Mouse (Mus musculus): ENCODE measurements around the gene Ppp1r14b. TPM values are rescaled to one million over a fixed set of nuclear protein-coding genes. Genes with fewer than 3 reads are reported as not detected.

Gene Ppp1r14b
- polyA plus RNA-seq, 1 experiment from 2014 or later = 224 TPM

DNA sequence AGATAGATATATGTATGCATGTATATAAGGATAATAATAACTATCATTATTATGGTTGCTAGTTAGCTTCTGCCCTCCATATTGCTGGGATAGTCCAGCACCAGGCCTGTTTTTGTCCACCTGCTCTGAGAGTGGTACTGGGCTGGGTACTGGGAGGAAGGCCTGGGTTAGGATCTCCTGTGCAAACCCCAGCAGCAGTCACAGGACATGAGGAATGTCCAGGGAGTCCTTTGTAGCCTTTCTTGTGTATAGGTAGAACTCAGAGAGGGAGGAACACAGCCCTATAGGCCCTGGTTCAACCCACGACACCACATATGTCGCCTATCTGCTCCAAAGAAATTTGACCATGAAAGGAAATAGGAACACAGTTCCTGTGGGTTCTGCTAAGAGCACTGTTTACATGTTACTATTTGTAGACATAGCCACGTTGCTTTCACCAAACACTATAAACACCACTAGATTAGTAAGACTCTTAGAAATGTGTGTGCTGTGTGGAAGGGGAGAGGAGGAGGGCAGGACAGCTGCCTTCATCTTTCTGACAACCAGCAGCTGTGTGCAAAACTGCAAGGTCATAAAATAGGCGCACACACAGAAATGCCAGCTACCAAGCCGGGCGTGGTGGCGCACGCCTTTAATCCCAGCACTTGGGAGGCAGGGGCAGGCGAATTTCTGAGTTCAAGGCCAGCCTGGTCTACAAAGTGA is 32.3 kb downstream of the Ppp1r14b start:
- Histone ChIP-seq H3K27ac (replicated peaks) (0 out of 2 replicates have a peak overlapping the region, but pooled peaks have one; percentile 17), H3K9ac (no peak overlapping the region), H3K36me3 (no peaks in the 10 kb centered on the region), H3K4me1 (no peaks in the 10 kb centered on the region), H3K4me2 (replicated peaks) (no peak overlapping the region), H3K9me3 (replicated peaks) (no peaks in the 10 kb centered on the region), H3K27me3 (no peaks in the 10 kb centered on the region), H3K4me3 (replicated peaks) (no peak overlapping the region)
- 79% methylated on average over 9 of the region's 9 CpGs for WGBS
- no peak; the same call in 1 of the 2 replicates for ATAC-seq (ENCODE audit: insufficient number of reproducible peaks, low FRiP score, low TSS enrichment, low read depth)

DNA sequence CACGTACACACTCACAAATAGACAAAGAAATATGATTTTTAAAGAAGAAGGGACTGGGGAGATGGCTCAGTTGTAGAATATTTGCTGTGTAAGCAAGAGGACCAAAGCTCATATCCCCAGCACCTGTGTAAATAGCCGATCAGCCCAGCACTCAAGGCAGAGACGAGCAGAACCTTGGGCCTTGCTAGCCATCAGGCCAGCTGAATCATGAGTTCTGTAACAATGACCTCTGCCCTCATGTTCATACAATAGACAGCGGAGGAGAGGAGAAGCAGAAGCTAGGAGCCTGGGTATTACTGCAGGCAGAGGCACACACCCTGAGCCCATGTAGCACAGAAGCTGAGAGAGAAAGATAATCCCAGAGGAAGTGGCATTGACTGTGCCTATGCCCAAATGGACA is 37.7 kb downstream of the Ppp1r14b start:
- no peak overlapping the region for H3K4me2 ChIP-seq (replicated peaks)
- 80% methylated on average over 4 of the region's 4 CpGs for WGBS
- no peaks in the 10 kb centered on the region for H3K36me3 ChIP-seq
- H3K4me1 ChIP-seq = no peaks in the 10 kb centered on the region
- no peak overlapping the region for H3K9ac ChIP-seq
- H3K27me3 ChIP-seq = no peaks in the 10 kb centered on the region
- no peaks in the 10 kb centered on the region for H3K9me3 ChIP-seq (replicated peaks)
- H3K27ac ChIP-seq (replicated peaks) = no peak overlapping the region
- ATAC-seq (ENCODE audit: insufficient number of reproducible peaks, low FRiP score, low TSS enrichment, low read depth) = no peak
- H3K4me3 ChIP-seq (replicated peaks) = no peak overlapping the region

DNA sequence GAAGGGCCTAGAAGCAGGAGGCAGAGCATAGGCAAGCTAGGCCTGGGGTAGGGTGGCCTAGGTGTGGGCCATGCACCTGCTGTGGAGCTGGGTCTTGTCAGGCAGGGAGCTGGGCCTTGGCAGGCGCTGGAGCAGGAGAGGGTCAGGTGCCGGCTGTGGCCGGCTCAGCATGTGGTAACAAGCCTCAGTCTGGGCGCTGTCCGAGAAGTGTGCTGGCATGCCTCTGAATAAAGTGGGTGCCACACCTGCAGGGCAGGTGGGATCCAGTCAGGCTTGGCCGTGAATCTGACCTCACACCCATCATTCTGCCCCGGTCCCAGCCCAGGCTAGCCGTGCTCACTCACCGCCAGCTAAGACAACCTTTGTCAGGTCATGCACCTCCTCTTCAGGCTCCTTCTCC is 39.2 kb downstream of the Ppp1r14b start:
- Histone ChIP-seq H3K9ac (no peak overlapping the region), H3K27ac (replicated peaks) (no peak overlapping the region), H3K4me2 (replicated peaks) (no peak overlapping the region), H3K4me1 (no peaks in the 10 kb centered on the region), H3K4me3 (replicated peaks) (no peak overlapping the region), H3K36me3 (peaks cover 7% of the 10 kb centered on the region; the same call in 1 of the 2 replicates), H3K9me3 (replicated peaks) (no peaks in the 10 kb centered on the region), H3K27me3 (no peaks in the 10 kb centered on the region)
- WGBS = 86% methylated on average over 9 of the region's 9 CpGs
- ATAC-seq (ENCODE audit: insufficient number of reproducible peaks, low FRiP score, low TSS enrichment, low read depth) = no peak

DNA sequence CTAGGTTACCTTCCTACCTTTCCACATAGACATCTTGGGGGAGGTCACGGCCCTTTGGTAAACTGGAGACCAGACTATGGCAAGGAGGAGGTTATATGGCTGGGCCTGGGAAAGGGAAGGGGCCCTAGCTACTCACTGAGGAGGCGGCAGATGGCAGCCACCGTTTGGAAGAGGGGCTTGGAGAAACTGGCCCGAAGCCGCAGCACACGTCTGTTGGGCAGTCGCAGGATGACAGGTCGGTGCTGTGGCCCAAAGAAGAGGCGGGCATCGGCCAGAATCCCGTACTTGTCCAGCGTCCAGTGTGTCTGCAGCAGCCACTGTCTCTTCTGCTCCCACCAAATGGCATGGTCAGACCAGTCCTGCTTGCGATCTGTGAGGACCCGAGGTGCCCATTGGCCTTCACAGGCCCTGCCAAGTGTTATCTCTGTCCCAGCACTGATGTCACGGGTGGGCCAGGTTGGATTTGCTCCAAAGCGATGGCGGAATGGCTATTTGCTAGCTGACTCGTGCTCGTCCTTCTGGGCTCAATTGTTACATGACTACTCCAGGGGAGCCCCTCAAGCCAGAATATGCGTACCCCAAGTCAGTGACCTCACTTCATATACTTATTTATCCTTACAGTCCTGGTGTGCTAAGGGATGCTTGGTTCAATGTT is 39.8 kb downstream of the Ppp1r14b start:
- no peak for ATAC-seq (ENCODE audit: insufficient number of reproducible peaks, low FRiP score, low TSS enrichment, low read depth)
- Histone ChIP-seq H3K9ac (no peak overlapping the region), H3K9me3 (replicated peaks) (no peaks in the 10 kb centered on the region), H3K4me3 (replicated peaks) (no peak overlapping the region), H3K27ac (replicated peaks) (no peak overlapping the region), H3K4me2 (replicated peaks) (no peak overlapping the region), H3K36me3 (peaks cover 13% of the 10 kb centered on the region), H3K27me3 (no peaks in the 10 kb centered on the region), H3K4me1 (no peaks in the 10 kb centered on the region)
- WGBS = 90% methylated on average over 20 of the region's 20 CpGs

DNA sequence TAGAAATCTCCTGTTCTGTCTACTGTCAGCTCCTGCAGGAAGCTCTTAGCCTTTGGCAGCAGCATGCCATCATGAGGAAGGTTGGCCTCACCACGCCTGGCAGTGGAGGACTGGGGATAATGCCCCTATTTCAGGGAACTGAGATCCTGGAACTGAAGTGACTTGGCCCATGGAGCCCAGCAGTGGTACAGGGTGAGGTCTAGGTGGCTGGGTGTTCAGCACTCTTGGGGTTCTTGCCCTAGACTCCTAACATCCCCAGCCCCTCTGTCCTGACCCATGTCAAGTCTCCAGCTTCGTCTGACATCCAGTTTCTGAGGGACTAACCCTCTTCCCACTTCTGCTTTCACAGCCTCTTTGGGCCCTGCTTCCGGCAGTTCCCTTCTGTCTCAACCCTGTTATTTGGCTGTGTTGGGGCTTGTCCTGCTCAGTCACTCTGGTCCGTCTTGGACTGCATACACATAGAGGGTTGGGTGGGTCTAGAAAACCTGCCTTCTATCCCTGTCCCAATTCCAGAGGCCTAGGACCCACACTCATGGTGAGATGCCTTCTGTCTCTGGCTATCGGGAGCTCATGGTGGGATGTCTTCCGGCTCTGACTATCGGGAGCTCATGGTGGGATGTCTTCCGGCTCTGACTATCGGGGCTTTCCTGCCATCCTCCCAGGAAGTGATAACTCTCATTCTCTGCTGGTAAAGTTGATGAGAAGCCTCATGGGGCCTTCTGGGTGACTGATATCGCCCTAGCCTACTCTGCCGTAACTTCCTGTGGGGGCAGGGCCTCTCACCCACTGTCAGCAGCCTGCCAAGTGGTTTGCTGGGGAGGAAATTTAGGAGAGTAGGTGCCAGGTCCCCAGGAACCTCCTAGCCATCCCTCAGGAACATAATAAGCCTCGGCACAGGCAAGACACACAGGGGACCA is 43.0 kb downstream of the Ppp1r14b start:
- Histone ChIP-seq H3K27me3 (no peaks in the 10 kb centered on the region), H3K9ac (no peak overlapping the region), H3K27ac (replicated peaks) (no peak overlapping the region), H3K9me3 (replicated peaks) (no peaks in the 10 kb centered on the region), H3K4me2 (replicated peaks) (no peak overlapping the region), H3K36me3 (peaks cover 44% of the 10 kb centered on the region), H3K4me1 (no peaks in the 10 kb centered on the region), H3K4me3 (replicated peaks) (no peak overlapping the region)
- no peak for ATAC-seq (ENCODE audit: insufficient number of reproducible peaks, low FRiP score, low TSS enrichment, low read depth)
- 78% methylated on average over 12 of the region's 12 CpGs for WGBS

DNA sequence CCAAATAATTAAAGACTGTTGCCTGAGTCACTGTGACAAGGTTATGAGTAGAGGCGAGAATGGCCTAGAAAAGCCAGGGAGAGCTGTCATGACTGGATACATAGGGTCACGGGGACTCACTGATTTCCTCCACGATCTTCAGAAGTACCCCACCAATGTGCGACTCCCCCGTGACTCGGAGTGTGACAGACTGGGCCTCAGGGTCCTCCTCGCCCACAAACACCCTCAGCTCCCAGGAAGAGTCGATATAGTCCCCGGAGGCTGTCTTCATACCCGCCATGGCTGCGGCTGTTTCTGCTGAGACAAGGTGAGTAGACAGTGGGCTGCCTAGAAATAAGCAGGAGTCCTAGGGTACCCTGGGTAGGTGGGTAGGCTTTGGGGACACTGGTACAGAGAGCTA is 43.8 kb downstream of the Ppp1r14b start:
- Histone ChIP-seq H3K36me3 (peaks cover 51% of the 10 kb centered on the region), H3K9me3 (replicated peaks) (no peaks in the 10 kb centered on the region), H3K4me2 (replicated peaks) (no peak overlapping the region), H3K4me3 (replicated peaks) (no peak overlapping the region), H3K4me1 (no peaks in the 10 kb centered on the region), H3K9ac (no peak overlapping the region), H3K27me3 (no peaks in the 10 kb centered on the region), H3K27ac (replicated peaks) (no peak overlapping the region; the same call in 1 of the 2 replicates)
- 81% methylated on average over 11 of the region's 11 CpGs for WGBS
- no peak for ATAC-seq (ENCODE audit: insufficient number of reproducible peaks, low FRiP score, low TSS enrichment, low read depth)

DNA sequence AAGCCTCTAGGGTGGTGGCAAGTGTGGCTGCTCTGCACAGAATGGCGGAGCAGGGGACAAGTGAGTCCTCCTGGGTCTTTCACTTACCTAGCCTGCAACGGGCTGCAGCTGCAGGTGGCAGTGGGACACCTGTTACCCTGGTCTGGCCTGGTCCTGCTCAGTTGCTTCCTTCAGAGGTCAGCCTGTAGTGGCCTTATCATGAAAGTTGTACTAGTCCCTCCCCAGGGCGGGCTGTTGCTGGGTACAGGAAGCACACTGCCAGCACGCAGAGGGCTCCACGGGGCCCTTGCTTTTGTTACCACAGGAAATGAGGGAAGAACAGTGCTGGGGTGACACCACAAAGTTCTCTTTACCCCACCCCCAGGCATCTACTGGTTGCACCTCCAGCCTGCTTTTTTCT is 44.4 kb downstream of the Ppp1r14b start, which contains the start of gene Fermt3:
Gene Fermt3 (minus strand): TSS at position 279 of the 400 bp plus-strand sequence.
- no peak within 1 kb of the TSS for H3K4me3 ChIP-seq (replicated peaks)
- no peak for ATAC-seq (ENCODE audit: insufficient number of reproducible peaks, low FRiP score, low TSS enrichment, low read depth)

DNA sequence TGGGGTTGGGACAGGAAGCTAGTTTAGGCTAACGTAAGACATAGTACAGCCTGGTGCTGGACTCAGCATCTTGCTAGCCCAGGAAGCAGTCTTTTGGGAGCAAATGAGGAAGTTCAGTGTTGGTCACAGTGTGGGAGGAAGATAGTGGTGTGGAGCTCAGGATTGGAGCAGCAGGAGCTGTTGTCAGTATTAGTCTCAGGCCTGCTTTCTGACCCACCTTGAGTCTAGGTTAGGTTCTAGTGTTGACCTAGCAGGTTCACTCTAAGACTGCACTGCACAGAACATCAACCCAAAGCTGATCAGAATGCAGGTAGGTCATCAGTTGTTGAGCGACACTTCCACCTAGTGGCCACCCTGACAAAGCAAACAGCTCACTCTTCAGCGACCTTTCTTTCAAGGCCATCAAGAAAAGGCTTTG is 45.5 kb downstream of the Ppp1r14b start:
- H3K4me2 ChIP-seq (replicated peaks) = no peak overlapping the region
- WGBS = 49% methylated on average over 3 of the region's 3 CpGs
- H3K9ac ChIP-seq = no peak overlapping the region
- peaks cover 66% of the 10 kb centered on the region for H3K36me3 ChIP-seq
- H3K4me1 ChIP-seq = no peaks in the 10 kb centered on the region
- no peak overlapping the region for H3K27ac ChIP-seq (replicated peaks)
- no peak overlapping the region for H3K4me3 ChIP-seq (replicated peaks)
- 0 out of 2 replicates have a peak, but pooled peaks have one; percentile 41 for ATAC-seq (ENCODE audit: insufficient number of reproducible peaks, low FRiP score, low TSS enrichment, low read depth)
- no peaks in the 10 kb centered on the region for H3K27me3 ChIP-seq
- no peaks in the 10 kb centered on the region for H3K9me3 ChIP-seq (replicated peaks)

More for the DNA sequence above, 44.4 kb downstream of the Ppp1r14b start, which contains the start of gene Fermt3:
- H3K27ac ChIP-seq (replicated peaks) = no peak within 1 kb of the TSS; the same call in 1 of the 2 replicates
- no peaks in the 10 kb centered on the region for H3K9me3 ChIP-seq (replicated peaks)
- no peaks in the 10 kb centered on the region for H3K4me1 ChIP-seq
- H3K4me2 ChIP-seq (replicated peaks) = no peak within 1 kb of the TSS
- H3K36me3 ChIP-seq = peaks cover 56% of the 10 kb centered on the region
- H3K27me3 ChIP-seq = no peaks in the 10 kb centered on the region
- H3K9ac ChIP-seq = no peak within 1 kb of the TSS
- 76% methylated on average over 5 of the region's 5 CpGs for WGBS

Other genes starting within 250 kb of the Ppp1r14b start
- gene Rps6ka4, start 134.3 kb upstream of the Ppp1r14b start, polyA plus RNA-seq (2015; fragmentation: Nextera tagmentation; extraction: Ambion mirVana) = 32.0 and 34.2 TPM in 2 replicates
- gene Ccdc88b, start 116.8 kb upstream of the Ppp1r14b start, polyA plus RNA-seq (2015; fragmentation: Nextera tagmentation; extraction: Ambion mirVana) = 0.80 and 1.8 TPM in 2 replicates
- 137 and 138 TPM in 2 replicates for gene Trmt112, start 65.3 kb upstream of the Ppp1r14b start, polyA plus RNA-seq (2015; fragmentation: Nextera tagmentation; extraction: Ambion mirVana)
- gene Prdx5, start 64.9 kb upstream of the Ppp1r14b start, polyA plus RNA-seq (2015; fragmentation: Nextera tagmentation; extraction: Ambion mirVana) = 321 and 330 TPM in 2 replicates
- 15.2 and 16.1 TPM in 2 replicates for gene Esrra, start 53.2 kb upstream of the Ppp1r14b start, polyA plus RNA-seq (2015; fragmentation: Nextera tagmentation; extraction: Ambion mirVana)
- 4.0 and 5.1 TPM in 2 replicates for gene Catsperz, start 49.6 kb upstream of the Ppp1r14b start, polyA plus RNA-seq (2015; fragmentation: Nextera tagmentation; extraction: Ambion mirVana)
- 1.4 and 1.7 TPM in 2 replicates for gene Kcnk4, start 40.5 kb upstream of the Ppp1r14b start, polyA plus RNA-seq (2015; fragmentation: Nextera tagmentation; extraction: Ambion mirVana)
- 90.3 and 97.9 TPM in 2 replicates for gene Bad, start 33.1 kb upstream of the Ppp1r14b start, polyA plus RNA-seq (2015; fragmentation: Nextera tagmentation; extraction: Ambion mirVana)
- gene Gpr137, start 32.5 kb upstream of the Ppp1r14b start, polyA plus RNA-seq (2015; fragmentation: Nextera tagmentation; extraction: Ambion mirVana) = 41.8 and 42.2 TPM in 2 replicates
- gene Plcb3, start 1.5 kb downstream of the Ppp1r14b start, polyA plus RNA-seq (2015; fragmentation: Nextera tagmentation; extraction: Ambion mirVana) = 48.2 and 49.1 TPM in 2 replicates
- gene Fkbp2, start 5.5 kb downstream of the Ppp1r14b start, polyA plus RNA-seq (2015; fragmentation: Nextera tagmentation; extraction: Ambion mirVana) = 112 and 119 TPM in 2 replicates
- 51.5 and 53.2 TPM in 2 replicates for gene Vegfb, start 12.7 kb downstream of the Ppp1r14b start, polyA plus RNA-seq (2015; fragmentation: Nextera tagmentation; extraction: Ambion mirVana)
- gene Dnajc4, start 17.6 kb downstream of the Ppp1r14b start, polyA plus RNA-seq (2015; fragmentation: Nextera tagmentation; extraction: Ambion mirVana) = 23.9 and 27.9 TPM in 2 replicates
- gene Nudt22, start 21.1 kb downstream of the Ppp1r14b start, polyA plus RNA-seq (2015; fragmentation: Nextera tagmentation; extraction: Ambion mirVana) = 22.2 and 24.1 TPM in 2 replicates
- gene Trpt1, start 21.2 kb downstream of the Ppp1r14b start, polyA plus RNA-seq (2015; fragmentation: Nextera tagmentation; extraction: Ambion mirVana) = 12.5 and 12.7 TPM in 2 replicates
- gene Fermt3, start 44.5 kb downstream of the Ppp1r14b start, polyA plus RNA-seq (2015; fragmentation: Nextera tagmentation; extraction: Ambion mirVana) = 12.4 and 14.2 TPM in 2 replicates
- gene Stip1, start 65.0 kb downstream of the Ppp1r14b start, polyA plus RNA-seq (2015; fragmentation: Nextera tagmentation; extraction: Ambion mirVana) = 228 and 244 TPM in 2 replicates
- 22.1 and 26.6 TPM in 2 replicates for gene Macrod1, start 81.8 kb downstream of the Ppp1r14b start, polyA plus RNA-seq (2015; fragmentation: Nextera tagmentation; extraction: Ambion mirVana)
- 13.5 and 19.2 TPM in 2 replicates for gene Flrt1, start 130.8 kb downstream of the Ppp1r14b start, polyA plus RNA-seq (2015; fragmentation: Nextera tagmentation; extraction: Ambion mirVana)
- 206 and 214 TPM in 2 replicates for gene Otub1, start 231.3 kb downstream of the Ppp1r14b start, polyA plus RNA-seq (2015; fragmentation: Nextera tagmentation; extraction: Ambion mirVana)
- gene Cox8a, start 242.6 kb downstream of the Ppp1r14b start, polyA plus RNA-seq (2015; fragmentation: Nextera tagmentation; extraction: Ambion mirVana) = 822 and 870 TPM in 2 replicates